Mouse (Mus musculus): ENCODE measurements around the gene Grm1. TPM values are rescaled to one million over a fixed set of nuclear protein-coding genes. Genes with fewer than 3 reads are reported as not detected.

Grm1 gene
- polyA plus RNA-seq, 1 experiment = not detected

GRCm38 (mm10) chr10:10760801-10761200 lies 321.4 kb downstream of the Grm1 start:
- no peak overlapping the region for H3K4me3 ChIP-seq (replicated peaks; ENCODE audit: extremely low read depth, low read depth, low read length)
- H3K4me1 ChIP-seq (ENCODE audit: control insufficient read depth, insufficient read depth, low read length) = no peaks in the 10 kb centered on the region
- 57% methylated on average over 2 of the region's 2 CpGs for WGBS
- TF ChIP-seq POLR2A (IDR thresholded peaks at IDR 0.05; ENCODE audit: borderline replicate concordance, extremely low read depth, low read depth, low read length) (no peak), CTCF (IDR thresholded peaks at IDR 0.05; ENCODE audit: insufficient read depth, low read length) (no peak)
- DNase-seq = no peak

- WGBS = 79% methylated on average over 1 of the region's 1 CpGs
- no peak overlapping the region for H3K4me3 ChIP-seq (replicated peaks; ENCODE audit: extremely low read depth, low read depth, low read length)
- TF ChIP-seq CTCF (IDR thresholded peaks at IDR 0.05; ENCODE audit: insufficient read depth, low read length) (no peak), POLR2A (IDR thresholded peaks at IDR 0.05; ENCODE audit: borderline replicate concordance, extremely low read depth, low read depth, low read length) (no peak)
- H3K4me1 ChIP-seq (ENCODE audit: control insufficient read depth, insufficient read depth, low read length) = no peaks in the 10 kb centered on the region
- DNase-seq = no peak
Observed at GRCm38 (mm10) chr10:10751033-10751432, 331.1 kb downstream of the Grm1 start.

- Histone ChIP-seq H3K4me1 (ENCODE audit: control insufficient read depth, insufficient read depth, low read length) (no peaks in the 10 kb centered on the region; the same call in 1 of the 2 replicates), H3K4me3 (replicated peaks; ENCODE audit: extremely low read depth, low read depth, low read length) (no peak overlapping the region)
- TF ChIP-seq CTCF (IDR thresholded peaks at IDR 0.05; ENCODE audit: insufficient read depth, low read length) (no peak), POLR2A (IDR thresholded peaks at IDR 0.05; ENCODE audit: borderline replicate concordance, extremely low read depth, low read depth, low read length) (no peak)
- DNase-seq = no peak
- WGBS = 18% methylated on average over 1 of the region's 1 CpGs
Observed at GRCm38 (mm10) chr10:10744097-10744496, 338.1 kb downstream of the Grm1 start.

DNA sequence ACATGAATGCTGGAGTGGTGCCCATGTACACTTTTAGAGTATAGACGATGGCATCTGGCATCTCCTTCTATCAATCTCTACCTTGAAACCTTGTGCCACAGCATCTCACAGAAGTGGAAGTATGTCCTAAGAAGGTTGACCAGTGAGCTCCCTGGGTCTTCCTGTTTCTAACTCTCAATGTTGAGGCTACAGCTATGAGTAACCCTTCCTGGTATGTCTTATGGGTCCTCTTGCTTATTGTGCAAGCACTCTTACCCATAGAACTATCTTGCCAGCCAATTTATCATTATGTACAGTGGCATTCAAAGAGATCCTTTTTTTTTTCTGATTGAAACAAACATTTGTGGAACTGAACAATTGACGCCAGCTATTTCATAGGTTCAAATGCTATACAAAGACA lies 340.0 kb downstream of the Grm1 start:
- no peak for TF ChIP-seq CTCF (IDR thresholded peaks at IDR 0.05; ENCODE audit: insufficient read depth, low read length)
- no peak for TF ChIP-seq POLR2A (IDR thresholded peaks at IDR 0.05; ENCODE audit: borderline replicate concordance, extremely low read depth, low read depth, low read length)
- WGBS = 89% methylated on average over 2 of the region's 2 CpGs
- Histone ChIP-seq H3K4me1 (ENCODE audit: control insufficient read depth, insufficient read depth, low read length) (no peaks in the 10 kb centered on the region; the same call in 1 of the 2 replicates), H3K4me3 (replicated peaks; ENCODE audit: extremely low read depth, low read depth, low read length) (no peak overlapping the region)
- DNase-seq = no peak

DNA sequence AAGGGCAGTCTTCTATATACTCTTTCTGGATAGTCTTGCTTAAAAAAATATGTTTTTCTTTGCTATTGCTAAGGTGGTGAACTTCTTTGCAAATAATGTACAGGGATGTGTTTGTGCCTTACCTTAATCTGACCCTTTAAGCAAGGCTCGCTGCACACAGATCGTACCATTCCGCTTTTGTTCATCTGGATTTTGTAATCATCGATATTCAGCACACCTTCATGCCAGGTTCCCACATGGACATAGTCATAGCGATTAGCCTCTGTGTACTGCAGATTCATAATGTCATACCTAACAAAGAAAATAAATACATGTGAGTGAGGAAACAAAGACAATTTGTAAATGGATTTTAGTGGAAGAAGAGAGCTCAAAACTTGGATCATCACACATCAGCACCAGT lies 340.8 kb downstream of the Grm1 start:
- 91% methylated on average over 5 of the region's 5 CpGs for WGBS
- H3K4me3 ChIP-seq (replicated peaks; ENCODE audit: extremely low read depth, low read depth, low read length) = no peak overlapping the region
- TF ChIP-seq POLR2A (IDR thresholded peaks at IDR 0.05; ENCODE audit: borderline replicate concordance, extremely low read depth, low read depth, low read length) (no peak), CTCF (IDR thresholded peaks at IDR 0.05; ENCODE audit: insufficient read depth, low read length) (no peak)
- DNase-seq = no peak
- H3K4me1 ChIP-seq (ENCODE audit: control insufficient read depth, insufficient read depth, low read length) = no peaks in the 10 kb centered on the region; the same call in 1 of the 2 replicates

DNA sequence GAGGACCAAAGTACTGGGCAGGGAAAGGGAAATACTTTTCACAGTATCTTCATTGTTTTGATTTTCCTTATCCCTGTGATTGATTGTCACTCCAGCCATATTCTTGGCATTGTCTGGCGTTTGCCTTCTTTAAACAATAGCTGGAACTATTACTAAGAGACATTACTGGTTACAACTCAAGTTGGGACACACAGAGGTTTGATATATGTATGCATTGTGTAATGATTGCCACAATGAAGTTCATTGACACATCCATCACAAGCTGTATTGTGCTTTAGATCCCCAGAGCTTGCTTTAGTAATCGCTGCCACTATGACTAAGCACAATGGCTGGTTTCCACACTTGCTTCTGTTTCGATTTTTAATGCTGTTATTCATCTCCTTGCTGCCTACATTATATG lies 341.4 kb downstream of the Grm1 start:
- H3K4me1 ChIP-seq (ENCODE audit: control insufficient read depth, insufficient read depth, low read length) = no peaks in the 10 kb centered on the region; the same call in 1 of the 2 replicates
- no peak for DNase-seq
- no peak for TF ChIP-seq POLR2A (IDR thresholded peaks at IDR 0.05; ENCODE audit: borderline replicate concordance, extremely low read depth, low read depth, low read length)

DNA sequence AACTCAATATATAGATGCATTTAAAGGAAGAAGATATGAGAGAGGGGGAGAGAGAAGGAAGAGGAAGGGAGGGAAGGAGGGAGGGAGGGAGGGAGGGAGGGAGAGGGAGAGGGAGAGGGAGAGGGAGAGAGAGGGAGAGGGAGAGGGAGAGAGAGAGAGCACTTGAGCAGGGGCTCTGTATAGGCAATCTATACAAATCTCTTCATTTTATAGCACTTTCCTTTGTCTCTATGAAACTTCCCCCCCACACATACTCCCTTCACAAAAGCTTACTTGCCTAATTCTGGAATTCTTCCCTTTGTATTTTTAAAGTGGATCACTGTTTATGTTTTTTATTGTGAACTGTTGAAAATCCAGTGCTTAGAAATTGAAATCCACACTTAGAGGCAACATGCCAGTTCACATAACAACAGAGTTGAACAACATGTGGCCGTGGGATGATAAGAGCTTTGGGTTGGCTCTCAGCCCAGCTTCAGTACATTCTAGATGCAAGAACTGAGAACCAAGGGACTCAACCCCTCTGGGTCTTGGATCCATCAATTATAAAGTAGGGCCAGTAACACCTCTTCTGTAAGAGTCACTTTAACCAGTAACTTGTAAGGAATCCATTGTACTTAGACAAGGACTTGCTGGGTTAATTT lies 345.0 kb downstream of the Grm1 start:
- no peak overlapping the region for H3K4me3 ChIP-seq (replicated peaks; ENCODE audit: extremely low read depth, low read depth, low read length)
- H3K4me1 ChIP-seq (ENCODE audit: control insufficient read depth, insufficient read depth, low read length) = no peaks in the 10 kb centered on the region; the same call in 1 of the 2 replicates
- no peak for DNase-seq
- 9% methylated on average over 1 of the region's 1 CpGs for WGBS
- TF ChIP-seq CTCF (IDR thresholded peaks at IDR 0.05; ENCODE audit: insufficient read depth, low read length) = no peak
- TF ChIP-seq POLR2A (IDR thresholded peaks at IDR 0.05; ENCODE audit: borderline replicate concordance, extremely low read depth, low read depth, low read length) = no peak

More for the DNA sequence above, 341.4 kb downstream of the Grm1 start:
- no peak overlapping the region for H3K4me3 ChIP-seq (replicated peaks; ENCODE audit: extremely low read depth, low read depth, low read length)
- 31% methylated on average over 3 of the region's 3 CpGs for WGBS

GRCm38 (mm10) chr10:10734561-10734960 lies 347.6 kb downstream of the Grm1 start:
- DNase-seq = no peak
- TF ChIP-seq POLR2A (IDR thresholded peaks at IDR 0.05; ENCODE audit: borderline replicate concordance, extremely low read depth, low read depth, low read length) (no peak), CTCF (IDR thresholded peaks at IDR 0.05; ENCODE audit: insufficient read depth, low read length) (no peak)
- WGBS = 43% methylated on average over 5 of the region's 5 CpGs
- H3K4me1 ChIP-seq (ENCODE audit: control insufficient read depth, insufficient read depth, low read length) = no peaks in the 10 kb centered on the region
- no peak overlapping the region for H3K4me3 ChIP-seq (replicated peaks; ENCODE audit: extremely low read depth, low read depth, low read length)

DNA sequence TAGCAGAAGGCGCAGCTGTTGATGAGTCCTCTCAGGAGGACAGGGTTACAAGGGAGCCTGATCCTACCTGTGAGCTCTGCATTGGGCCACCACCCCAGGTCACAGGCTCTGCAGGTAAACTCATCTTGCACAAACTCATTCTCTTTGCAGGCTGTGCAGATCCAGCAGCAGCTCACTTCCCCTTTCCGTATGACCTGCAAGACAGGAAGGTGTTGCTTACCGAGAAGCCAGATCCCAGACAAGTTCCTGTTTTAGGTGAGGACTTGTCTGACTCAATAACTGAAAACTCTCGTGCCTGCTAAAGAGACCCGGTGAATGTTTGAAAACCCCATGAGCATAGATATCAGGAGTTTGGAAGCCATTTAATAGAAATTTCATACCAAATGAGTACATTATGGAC lies 349.1 kb downstream of the Grm1 start:
- no peak for TF ChIP-seq CTCF (IDR thresholded peaks at IDR 0.05; ENCODE audit: insufficient read depth, low read length)
- 54% methylated on average over 5 of the region's 5 CpGs for WGBS

DNA sequence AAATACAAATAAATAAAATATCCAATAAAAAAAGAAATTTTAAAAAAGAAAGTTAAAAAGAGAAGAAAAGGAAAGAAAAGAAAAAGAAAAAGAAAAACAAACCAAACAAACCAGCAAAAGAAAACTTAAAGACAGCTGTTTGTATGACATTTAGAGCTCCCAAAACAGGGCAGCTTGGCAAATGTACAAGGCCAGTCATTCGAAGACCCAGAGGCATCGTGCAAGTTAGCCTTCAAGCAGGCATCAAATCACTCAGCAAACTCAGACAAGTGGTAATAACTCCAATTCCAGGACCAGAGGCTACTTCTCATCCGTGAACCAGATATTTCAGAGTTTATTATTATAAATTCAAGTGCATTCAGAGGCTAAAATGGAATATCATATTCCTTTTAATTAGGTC lies 355.7 kb downstream of the Grm1 start:
- TF ChIP-seq CTCF (IDR thresholded peaks at IDR 0.05; ENCODE audit: insufficient read depth, low read length) (no peak), POLR2A (IDR thresholded peaks at IDR 0.05; ENCODE audit: borderline replicate concordance, extremely low read depth, low read depth, low read length) (no peak)
- 68% methylated on average over 3 of the region's 3 CpGs for WGBS

More for the DNA sequence above, 349.1 kb downstream of the Grm1 start:
- no peak for DNase-seq
- Histone ChIP-seq H3K4me3 (replicated peaks; ENCODE audit: extremely low read depth, low read depth, low read length) (no peak overlapping the region), H3K4me1 (ENCODE audit: control insufficient read depth, insufficient read depth, low read length) (no peaks in the 10 kb centered on the region)

More for the DNA sequence above, 355.7 kb downstream of the Grm1 start:
- no peak for DNase-seq
- Histone ChIP-seq H3K4me1 (ENCODE audit: control insufficient read depth, insufficient read depth, low read length) (no peaks in the 10 kb centered on the region), H3K4me3 (replicated peaks; ENCODE audit: extremely low read depth, low read depth, low read length) (no peak overlapping the region)

All from lung, adult 2 months (tissue).